Mouse (Mus musculus): ENCODE data around the gene Hsd17b2. TPM values are rescaled to one million over a fixed set of nuclear protein-coding genes. Genes with fewer than 3 reads are reported as not detected.

The Hsd17b2 gene
- 0.05 TPM in 1 of 2 replicates, not detected in the other for polyA plus RNA-seq (2012; rRNA removed)

GRCm38 (mm10) chr8:117701859-117702258 lies at the start of gene Hsd17b2:
Gene Hsd17b2 (plus strand): TSS chr8:117701904.

GRCm38 (mm10) chr8:117673430-117673830 lies 28.3 kb upstream of the Hsd17b2 start, which contains the start of gene Sdr42e1:
Gene Sdr42e1 (minus strand): TSS chr8:117673689.

GRCm38 (mm10) chr8:117801443-117802298 lies 100.0 kb downstream of the Hsd17b2 start, which contains the start of gene Mphosph6:
Gene Mphosph6 (minus strand): TSS chr8:117801943.

Other genes starting within 250 kb of the Hsd17b2 start
- gene Plcg2, start 203.6 kb upstream of the Hsd17b2 start, polyA plus RNA-seq (2012; rRNA removed) = 1.3 and 2.0 TPM in 2 replicates
- gene Sdr42e1, start 28.2 kb upstream of the Hsd17b2 start, polyA plus RNA-seq (2012; rRNA removed) = 1.6 and 1.9 TPM in 2 replicates
- 29.9 and 32.1 TPM in 2 replicates for gene Mphosph6, start 100.0 kb downstream of the Hsd17b2 start, polyA plus RNA-seq (2012; rRNA removed)